Mouse (Mus musculus): Measurements from ENCODE around the gene Tcf12.
A peak's percentile ranks its signal among the peaks of the same experiment; 100 is the strongest.

Gene Tcf12

GRCm38 (mm10) chr9:71982826-71983225, 128.8 kb downstream of the Tcf12 start:
- no peak for DNase-seq (ENCODE audit: low read depth, low spot score)

GRCm38 (mm10) chr9:71981071-71981470, 130.6 kb downstream of the Tcf12 start:
- DNase-seq (ENCODE audit: low read depth, low spot score), result no peak

- DNase-seq (ENCODE audit: low read depth, low spot score), result no peak
Observed at GRCm38 (mm10) chr9:71980579-71980978, 131.1 kb downstream of the Tcf12 start.

DNA sequence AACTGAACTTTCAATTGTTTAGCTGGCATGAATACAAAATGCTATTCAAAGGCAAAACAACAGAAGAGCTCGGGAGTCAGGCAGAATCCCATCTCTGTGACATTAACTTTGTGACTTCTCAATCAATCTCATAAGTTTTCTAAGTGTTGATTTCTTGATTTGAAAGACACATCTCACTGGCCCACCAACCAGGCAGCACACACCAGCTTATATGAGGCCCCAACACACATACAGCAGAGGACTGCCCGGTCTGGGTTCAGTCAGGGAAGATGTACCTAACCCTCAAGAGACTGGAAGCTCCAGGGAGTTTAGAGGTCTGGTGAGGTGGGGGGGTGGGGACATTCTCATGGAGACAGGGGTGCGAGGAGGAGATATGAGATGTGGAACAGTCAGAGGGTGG, 132.8 kb downstream of the Tcf12 start:
- DNase-seq (ENCODE audit: low read depth, low spot score), result no peak

GRCm38 (mm10) chr9:71976034-71976433, 135.6 kb downstream of the Tcf12 start:
- peak; percentile 87 for DNase-seq (ENCODE audit: low read depth, low spot score)

DNA sequence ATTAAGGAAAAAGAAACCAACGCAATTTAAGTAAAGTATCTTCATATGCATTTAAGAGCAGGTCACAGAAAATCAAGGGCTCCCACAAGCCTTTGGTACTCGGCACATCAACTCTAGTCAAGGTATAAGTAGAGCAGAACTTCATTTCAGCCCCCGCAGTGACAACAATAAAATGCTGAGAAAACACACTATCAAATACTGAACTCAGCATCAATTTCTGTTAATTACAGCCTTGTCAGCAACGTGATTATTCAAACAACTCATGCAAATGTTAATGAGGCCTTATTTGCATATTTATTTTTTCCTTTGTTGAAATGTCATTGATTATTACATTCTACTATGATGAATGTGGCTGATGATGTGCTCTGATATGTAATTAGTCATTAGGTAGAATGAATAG, 136.5 kb downstream of the Tcf12 start:
- DNase-seq (ENCODE audit: low read depth, low spot score), result no peak

- DNase-seq (ENCODE audit: low read depth, low spot score), result peak; percentile 64
Observed at GRCm38 (mm10) chr9:71974541-71974959, 137.1 kb downstream of the Tcf12 start.

- no peak for DNase-seq (ENCODE audit: low read depth, low spot score)
Observed at GRCm38 (mm10) chr9:71964039-71964438, 147.6 kb downstream of the Tcf12 start.

GRCm38 (mm10) chr9:71960026-71960396, 151.7 kb downstream of the Tcf12 start:
- no peak for DNase-seq (ENCODE audit: low read depth, low spot score)

- DNase-seq (ENCODE audit: low read depth, low spot score), result peak; percentile 57
Observed at GRCm38 (mm10) chr9:71959259-71960025, 152.2 kb downstream of the Tcf12 start.

DNA sequence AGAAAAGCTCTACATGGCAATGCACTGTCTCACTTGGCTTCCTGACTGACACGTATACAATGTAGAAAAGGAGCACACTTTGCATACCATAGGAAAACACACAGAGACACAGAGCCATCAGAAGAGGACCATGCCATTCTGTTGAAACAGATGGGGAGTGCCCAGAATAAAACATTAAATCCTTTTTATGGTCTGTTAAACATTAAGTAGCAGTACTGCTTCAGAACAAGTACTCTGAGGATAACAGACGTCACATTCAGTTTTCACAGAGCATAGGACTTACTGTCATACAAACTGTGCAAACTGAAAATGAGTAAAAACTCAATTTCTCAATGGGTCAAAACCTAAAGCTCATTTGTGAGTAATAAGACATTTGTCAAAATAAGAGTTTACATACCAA, 158.5 kb downstream of the Tcf12 start:
- DNase-seq (ENCODE audit: low read depth, low spot score), result no peak

GRCm38 (mm10) chr9:71952621-71953076, 159.0 kb downstream of the Tcf12 start:
- DNase-seq (ENCODE audit: low read depth, low spot score), result no peak

DNA sequence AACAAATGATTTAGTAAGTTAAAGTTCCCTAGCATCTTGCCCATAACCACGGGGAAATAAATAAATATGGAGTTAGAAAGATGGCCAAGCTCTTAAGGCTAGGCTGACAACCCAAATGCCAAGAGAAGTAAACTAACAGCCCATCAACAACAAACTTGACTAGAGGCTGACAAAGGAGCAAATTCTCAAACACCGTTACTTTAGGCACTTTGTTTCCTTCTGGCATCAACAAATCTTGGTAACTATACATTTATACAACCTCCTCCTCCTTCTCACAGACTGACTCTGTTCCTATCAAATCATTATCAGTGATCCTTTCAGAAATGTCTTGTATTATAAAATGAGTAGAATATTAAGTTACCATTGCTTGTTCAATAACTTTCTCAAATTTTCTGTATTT, 159.7 kb downstream of the Tcf12 start:
- no peak for DNase-seq (ENCODE audit: low read depth, low spot score)

- DNase-seq (ENCODE audit: low read depth, low spot score), result no peak
Observed at GRCm38 (mm10) chr9:71951341-71951740, 160.3 kb downstream of the Tcf12 start.

DNA sequence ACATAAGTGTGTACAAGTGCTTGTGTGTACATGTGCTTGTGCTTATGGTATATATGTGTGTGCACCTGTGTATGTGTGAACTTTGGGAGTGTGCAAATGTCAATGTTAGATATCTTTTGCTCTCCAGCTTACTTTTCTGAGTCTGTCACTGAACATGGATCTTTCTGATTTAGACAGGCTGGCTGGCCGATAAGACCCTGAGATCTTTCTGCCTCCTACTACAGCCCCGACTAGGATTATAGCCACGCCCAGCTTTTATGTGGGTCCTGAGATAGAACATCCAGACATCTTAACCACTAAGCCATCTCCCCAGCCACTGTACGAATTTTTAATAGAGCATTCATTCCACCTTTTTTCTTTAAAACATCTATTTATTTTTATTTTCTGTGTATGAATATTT, 166.9 kb downstream of the Tcf12 start:
- no peak for DNase-seq (ENCODE audit: low read depth, low spot score)

GRCm38 (mm10) chr9:71942424-71942823, 169.2 kb downstream of the Tcf12 start:
- DNase-seq (ENCODE audit: low read depth, low spot score), result no peak

- DNase-seq (ENCODE audit: low read depth, low spot score), result no peak
Observed at GRCm38 (mm10) chr9:71940016-71940415, 171.7 kb downstream of the Tcf12 start.

- DNase-seq (ENCODE audit: low read depth, low spot score), result no peak
Observed at GRCm38 (mm10) chr9:71936199-71936598, 175.5 kb downstream of the Tcf12 start.

DNA sequence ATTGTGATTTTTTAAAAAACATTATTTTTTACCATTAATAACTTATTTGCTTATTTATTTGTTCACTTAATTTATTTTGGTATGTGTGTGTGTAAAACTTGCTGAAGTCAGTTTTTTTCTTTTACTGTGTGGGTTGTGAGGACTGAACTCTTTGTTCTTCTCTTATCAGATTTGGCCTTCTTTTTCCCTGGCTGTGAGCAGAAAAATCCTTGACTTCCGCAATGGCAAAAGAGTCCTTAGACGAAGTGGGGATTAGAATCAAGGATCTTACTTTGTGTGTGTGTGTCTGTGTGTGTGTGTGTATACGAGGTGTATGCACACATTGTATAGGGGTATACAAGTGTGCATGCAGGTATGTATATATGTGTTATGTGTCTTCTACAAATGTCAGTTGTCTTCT, 176.8 kb downstream of the Tcf12 start:
- DNase-seq (ENCODE audit: low read depth, low spot score), result no peak

GRCm38 (mm10) chr9:71931965-71932364, 179.7 kb downstream of the Tcf12 start:
- no peak for DNase-seq (ENCODE audit: low read depth, low spot score)

- DNase-seq (ENCODE audit: low read depth, low spot score), result no peak
Observed at GRCm38 (mm10) chr9:71931358-71931715, 180.3 kb downstream of the Tcf12 start.

DNA sequence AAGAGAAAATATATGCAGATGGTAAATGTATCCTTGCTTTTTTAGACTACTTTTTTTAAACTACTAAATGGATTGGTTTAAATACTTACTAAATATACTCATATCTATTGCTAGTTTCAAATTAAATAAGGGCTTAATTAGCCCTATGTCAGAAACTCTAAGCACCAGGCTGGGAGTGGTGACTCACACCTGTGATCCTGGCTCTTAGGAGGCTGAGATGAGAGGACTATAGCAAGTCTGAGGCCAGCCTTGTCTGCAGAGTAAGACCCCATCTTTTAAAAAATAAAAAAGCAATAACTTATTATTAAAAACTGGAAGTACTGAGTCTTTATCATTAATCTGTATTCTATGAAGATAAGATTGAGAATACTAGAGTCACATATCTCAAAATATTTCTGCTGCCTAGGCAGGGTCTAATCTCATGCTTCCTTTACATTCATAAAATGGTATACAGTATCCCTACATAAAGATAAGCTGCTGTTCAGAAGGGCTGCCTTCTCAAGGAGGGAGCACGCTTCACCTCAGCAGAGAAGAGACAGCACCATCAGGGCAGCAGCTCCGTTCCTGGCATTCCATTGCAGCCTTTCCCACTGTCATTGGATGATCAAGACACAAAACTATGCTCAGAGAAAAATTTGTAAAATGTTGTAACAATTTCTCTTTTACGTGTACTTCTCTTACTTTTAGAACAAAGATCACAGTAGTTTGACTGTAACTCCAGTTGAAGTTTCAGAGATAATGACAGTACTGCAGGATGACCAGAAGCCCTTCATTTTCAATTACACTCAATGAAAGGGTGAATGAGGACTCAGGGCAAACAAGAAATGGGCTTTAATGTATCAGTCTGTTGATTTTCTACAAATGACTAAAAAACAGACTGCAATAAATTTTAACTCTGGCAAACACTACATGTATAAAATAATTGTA, 181.0 kb downstream of the Tcf12 start:
- no peak for DNase-seq (ENCODE audit: low read depth, low spot score)

DNA sequence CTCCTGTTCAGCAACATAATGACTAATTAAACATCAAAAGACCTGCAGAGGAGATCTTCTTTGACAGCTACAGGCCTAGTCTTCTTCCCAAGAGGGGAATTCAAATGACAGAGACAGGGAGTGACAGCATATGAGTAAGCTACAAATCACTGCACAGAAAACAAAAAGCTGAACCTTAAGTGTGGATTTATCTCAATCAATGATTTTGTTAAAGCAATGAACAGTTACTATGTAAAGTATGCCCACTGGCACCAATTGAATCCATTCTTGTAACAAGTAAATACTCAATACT, 195.1 kb downstream of the Tcf12 start:
- no peak for DNase-seq (ENCODE audit: low read depth, low spot score)

Measured in forelimb bud, embryonic 11.5 days (tissue).